In the genomic region with DNA sequence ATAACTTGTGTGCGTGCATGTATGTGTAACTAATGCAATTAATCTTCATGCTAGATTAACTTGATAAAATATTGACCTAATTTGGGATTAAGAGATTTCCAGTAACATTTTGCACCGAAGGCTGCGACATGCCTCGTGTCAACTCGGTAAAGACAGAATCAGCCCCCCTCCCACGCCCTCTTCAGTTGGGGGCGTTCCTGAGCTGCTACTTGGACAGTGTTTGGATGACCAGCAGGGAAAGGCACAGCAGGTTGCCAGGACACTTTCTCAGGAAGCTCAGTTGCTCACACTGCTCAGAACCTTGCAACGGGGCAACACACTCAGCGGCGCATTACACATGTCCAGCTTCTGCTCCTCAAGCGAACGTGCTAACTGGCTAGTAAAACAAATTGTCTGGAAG, we compare ENCODE assay signal across 11 mouse cellular contexts.
DNase-seq lines count a peak whose midpoint lies in the region; ATAC-seq and TF ChIP-seq lines count a peak whose summit lies in the region.
"Had no signal": no experiment of that assay in that cellular context is flagged by ENCODE, and none has a peak within 500 bp of the region (broad histone marks: within the 10 kb centered on the region; RNA-seq: fewer than 3 reads in every experiment).

No protein-coding gene starts in this region.

- peaks cover 6% of the 10 kb centered on the region; the same call in 1 of the 2 replicates for H3K4me1 ChIP-seq in forebrain, embryonic 12.5 days
- H3K4me1 ChIP-seq in forebrain, embryonic 13.5 days: no peaks in the 10 kb centered on the region
- H3K4me1 ChIP-seq in hindbrain, postnatal 0 days (ENCODE audit: insufficient read depth, low read length): peaks cover 4% of the 10 kb centered on the region; the same call in 1 of the 2 replicates
- H3K4me1 ChIP-seq: liver, embryonic 13.5 days had no signal

- H3K4me3 ChIP-seq in forebrain, embryonic 12.5 days (replicated peaks): no peak overlapping the region
- no peak overlapping the region for H3K4me3 ChIP-seq in forebrain, embryonic 13.5 days
- H3K4me3 ChIP-seq in hindbrain, postnatal 0 days (ENCODE audit: low read length): no peak overlapping the region
- H3K4me3 ChIP-seq: liver, embryonic 13.5 days had no signal

- TF ChIP-seq CTCF in hindbrain, postnatal 0 days (IDR thresholded peaks at IDR 0.05; ENCODE audit: low read depth): no peak

- no peaks in the 10 kb centered on the region for H3K36me3 ChIP-seq in forebrain, embryonic 12.5 days (replicated peaks)
- no peaks in the 10 kb centered on the region for H3K36me3 ChIP-seq in forebrain, embryonic 13.5 days (ENCODE audit: poor library complexity, severe bottlenecking)
- H3K36me3 ChIP-seq in hindbrain, postnatal 0 days (ENCODE audit: insufficient read depth, low read length): no peaks in the 10 kb centered on the region
- H3K36me3 ChIP-seq: liver, embryonic 13.5 days had no signal

- peak; percentile 53 for DNase-seq in embryo, embryonic 11 days
- DNase-seq in hindbrain, postnatal 0 days (ENCODE audit: low spot score): peak; percentile 50
- DNase-seq in neural tube, embryonic 10.5 days (ENCODE audit: extremely low spot score, low spot score): peak; percentile 29
- DNase-seq in gastrocnemius, adult 18-20 months (ENCODE audit: low spot score): no peak
- no peak for DNase-seq in MN1 (ENCODE audit: low spot score)
- DNase-seq in layer of hippocampus, adult 11-12 months (ENCODE audit: low spot score): no peak
- DNase-seq: B cell, adult 2 months; liver, embryonic 13.5 days had no signal

- no peak overlapping the region for H3K9ac ChIP-seq in forebrain, embryonic 12.5 days
- H3K9ac ChIP-seq in forebrain, embryonic 13.5 days: no peak overlapping the region
- H3K9ac ChIP-seq in hindbrain, postnatal 0 days (replicated peaks; ENCODE audit: low read length): no peak overlapping the region
- H3K9ac ChIP-seq: liver, embryonic 13.5 days had no signal

- no peaks in the 10 kb centered on the region for H3K27me3 ChIP-seq in forebrain, embryonic 12.5 days
- H3K27me3 ChIP-seq in forebrain, embryonic 13.5 days: no peaks in the 10 kb centered on the region
- no peaks in the 10 kb centered on the region for H3K27me3 ChIP-seq in hindbrain, postnatal 0 days (ENCODE audit: insufficient read depth, low read length)
- H3K27me3 ChIP-seq: liver, embryonic 13.5 days had no signal

- H3K4me2 ChIP-seq in forebrain, embryonic 12.5 days: peak overlapping the region; percentile 19; the same call in 1 of the 2 replicates
- H3K4me2 ChIP-seq in forebrain, embryonic 13.5 days: no peak overlapping the region
- peak overlapping the region; percentile 39 for H3K4me2 ChIP-seq in hindbrain, postnatal 0 days (ENCODE audit: low read depth, low read length)
- H3K4me2 ChIP-seq: liver, embryonic 13.5 days had no signal

- H3K9me3 ChIP-seq in forebrain, embryonic 12.5 days: no peaks in the 10 kb centered on the region
- no peaks in the 10 kb centered on the region for H3K9me3 ChIP-seq in forebrain, embryonic 13.5 days (replicated peaks)
- H3K9me3 ChIP-seq in hindbrain, postnatal 0 days (ENCODE audit: low read length): no peaks in the 10 kb centered on the region
- H3K9me3 ChIP-seq: liver, embryonic 13.5 days had no signal

- ATAC-seq in forebrain, embryonic 12.5 days (ENCODE audit: low FRiP score): 0 out of 2 replicates have a peak, but pooled peaks have one; percentile 46
- ATAC-seq in forebrain, embryonic 13.5 days: no peak
- ATAC-seq in hindbrain, postnatal 0 days: 0 out of 2 replicates have a peak, but pooled peaks have one; percentile 58
- ATAC-seq: intestine, embryonic 16.5 days had no signal

- no peak overlapping the region for H3K27ac ChIP-seq in forebrain, embryonic 12.5 days
- no peak overlapping the region for H3K27ac ChIP-seq in forebrain, embryonic 13.5 days
- no peak overlapping the region for H3K27ac ChIP-seq in hindbrain, postnatal 0 days
- H3K27ac ChIP-seq: liver, embryonic 13.5 days had no signal

- 23% methylated on average over 12 of the region's 12 CpGs for WGBS in forebrain, embryonic 12.5 days
- 16% methylated on average over 12 of the region's 12 CpGs for WGBS in forebrain, embryonic 13.5 days
- WGBS in hindbrain, postnatal 0 days: 7% methylated on average over 12 of the region's 12 CpGs

Comparison
In these comparisons a context has a peak if more than half of its experiments do, and no peak if none do; other contexts are left out.
1. DNase-seq: peak in embryo, embryonic 11 days (single experiment), hindbrain, postnatal 0 days (single experiment) and neural tube, embryonic 10.5 days (single experiment); none in gastrocnemius, adult 18-20 months (single experiment), MN1 (single experiment) and layer of hippocampus, adult 11-12 months (single experiment).